Mouse (Mus musculus): ENCODE results near the gene Fkbp15. TPM values are rescaled to one million over a fixed set of nuclear protein-coding genes. Genes with fewer than 3 reads are reported as not detected.

Fkbp15 gene
- total RNA-seq, 2 experiments from 2014 or later: 33.9 to 37.6 TPM

- ATAC-seq (replicated peaks; ENCODE audit: low FRiP score, low TSS enrichment, poor library complexity, severe bottlenecking): no peak
These were observed 103.4 kb downstream of the Fkbp15 start for GRCm38 (mm10) chr4:62256931-62257330.

DNA sequence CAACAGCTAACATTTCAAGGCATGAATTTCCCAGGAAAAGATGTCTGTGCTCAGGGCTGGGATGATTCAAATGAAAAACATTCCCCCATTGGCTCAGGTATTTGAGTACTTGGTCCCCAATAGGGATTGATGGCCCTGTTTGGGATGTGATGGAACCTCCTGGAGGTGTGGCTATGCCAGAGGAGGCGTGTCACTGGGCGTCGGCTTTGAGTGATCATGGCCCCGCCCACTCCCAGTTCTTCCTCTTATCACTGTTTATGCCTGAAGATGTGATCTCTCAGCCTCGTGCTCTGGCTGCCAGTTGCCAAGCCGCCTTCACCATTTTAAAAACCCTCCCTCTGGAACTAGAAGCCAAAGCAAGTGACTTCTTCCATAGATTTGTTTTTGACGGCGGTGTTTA, 105.8 kb downstream of the Fkbp15 start:
- no peak for ATAC-seq (replicated peaks; ENCODE audit: low FRiP score, low TSS enrichment, poor library complexity, severe bottlenecking)

DNA sequence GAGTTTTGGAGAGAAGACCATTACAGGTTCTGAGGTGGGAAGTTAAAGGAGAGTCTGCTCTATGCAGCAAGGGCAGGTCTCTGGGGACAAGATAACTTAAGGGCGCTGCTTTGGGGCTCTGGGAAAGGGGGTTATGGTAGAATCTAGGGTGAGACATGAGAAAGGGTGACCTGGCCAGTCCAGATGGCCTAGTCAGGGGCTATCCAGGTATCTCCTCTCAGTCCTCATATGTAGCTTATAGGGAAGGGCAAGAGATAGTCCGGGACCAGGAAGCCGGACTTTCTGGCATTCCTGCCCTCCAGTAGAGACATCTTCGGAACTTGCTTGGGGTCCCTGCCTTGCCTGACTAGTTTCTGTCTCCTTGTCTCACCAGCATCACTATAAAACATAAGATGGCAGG, 108.6 kb downstream of the Fkbp15 start:
- no peak for ATAC-seq (replicated peaks; ENCODE audit: low FRiP score, low TSS enrichment, poor library complexity, severe bottlenecking)

- ATAC-seq (replicated peaks; ENCODE audit: low FRiP score, low TSS enrichment, poor library complexity, severe bottlenecking): 0 out of 2 replicates have a peak, but pooled peaks have one; percentile 65
These were observed 109.3 kb downstream of the Fkbp15 start for GRCm38 (mm10) chr4:62250896-62251544.

Other genes with a start within 250 kb of the Fkbp15 start
- gene Mup21, start 209.7 kb downstream of the Fkbp15 start, total RNA-seq (2014; fragmentation: Nextera tagmentation): not detected in 2 replicates
- gene Mup21, start 209.7 kb downstream of the Fkbp15 start, total RNA-seq (2017): not detected in 2 replicates
- gene Zfp37, start 129.5 kb downstream of the Fkbp15 start, total RNA-seq (2014; fragmentation: Nextera tagmentation): not detected in 2 replicates
- not detected in 2 replicates for gene Zfp37, start 129.5 kb downstream of the Fkbp15 start, total RNA-seq (2017)
- 1.2 TPM in 1 of 2 replicates, not detected in the other for gene Slc31a2, start 98.0 kb downstream of the Fkbp15 start, total RNA-seq (2014; fragmentation: Nextera tagmentation)
- 0.84 and 1.8 TPM in 2 replicates for gene Slc31a2, start 98.0 kb downstream of the Fkbp15 start, total RNA-seq (2017)
- 19.4 and 22.7 TPM in 2 replicates for gene Slc31a1, start 179 bp upstream of the Fkbp15 start, total RNA-seq (2014; fragmentation: Nextera tagmentation)
- 19.7 and 21.2 TPM in 2 replicates for gene Slc31a1, start 179 bp upstream of the Fkbp15 start, total RNA-seq (2017)
- 115 and 170 TPM in 2 replicates for gene Cdc26, start 48.1 kb upstream of the Fkbp15 start, total RNA-seq (2014; fragmentation: Nextera tagmentation)
- gene Cdc26, start 48.1 kb upstream of the Fkbp15 start, total RNA-seq (2017): 121 and 186 TPM in 2 replicates
- 18.3 and 29.0 TPM in 2 replicates for gene Prpf4, start 48.2 kb upstream of the Fkbp15 start, total RNA-seq (2014; fragmentation: Nextera tagmentation)
- gene Prpf4, start 48.2 kb upstream of the Fkbp15 start, total RNA-seq (2017): 22.0 and 25.4 TPM in 2 replicates
- not detected in 2 replicates for gene Rnf183, start 74.7 kb upstream of the Fkbp15 start, total RNA-seq (2014; fragmentation: Nextera tagmentation)
- gene Rnf183, start 74.7 kb upstream of the Fkbp15 start, total RNA-seq (2017): not detected in 2 replicates
- 2.6 and 6.4 TPM in 2 replicates for gene Wdr31, start 110.3 kb upstream of the Fkbp15 start, total RNA-seq (2014; fragmentation: Nextera tagmentation)
- gene Wdr31, start 110.3 kb upstream of the Fkbp15 start, total RNA-seq (2017): 4.3 and 5.5 TPM in 2 replicates
- not detected in 2 replicates for gene Bspry, start 119.5 kb upstream of the Fkbp15 start, total RNA-seq (2014; fragmentation: Nextera tagmentation)
- gene Bspry, start 119.5 kb upstream of the Fkbp15 start, total RNA-seq (2017): 0.09 and 1.0 TPM in 2 replicates
- 2.0 and 4.8 TPM in 2 replicates for gene Hdhd3, start 142.9 kb upstream of the Fkbp15 start, total RNA-seq (2014; fragmentation: Nextera tagmentation)
- gene Hdhd3, start 142.9 kb upstream of the Fkbp15 start, total RNA-seq (2017): 2.8 and 3.9 TPM in 2 replicates
- 310 and 320 TPM in 2 replicates for gene Alad, start 159.4 kb upstream of the Fkbp15 start, total RNA-seq (2014; fragmentation: Nextera tagmentation)
- 64.9 and 137 TPM in 2 replicates for gene Alad, start 159.4 kb upstream of the Fkbp15 start, total RNA-seq (2017)
- gene Pole3, start 164.5 kb upstream of the Fkbp15 start, total RNA-seq (2014; fragmentation: Nextera tagmentation): 84.0 and 122 TPM in 2 replicates
- 135 and 144 TPM in 2 replicates for gene Pole3, start 164.5 kb upstream of the Fkbp15 start, total RNA-seq (2017)
- not detected in 2 replicates for gene 4933430I17Rik, start 164.8 kb upstream of the Fkbp15 start, total RNA-seq (2014; fragmentation: Nextera tagmentation)
- not detected in 2 replicates for gene 4933430I17Rik, start 164.8 kb upstream of the Fkbp15 start, total RNA-seq (2017)
- gene Rgs3, start 199.3 kb upstream of the Fkbp15 start, total RNA-seq (2014; fragmentation: Nextera tagmentation): 0.68 and 11.0 TPM in 2 replicates
- 2.9 and 5.0 TPM in 2 replicates for gene Rgs3, start 199.3 kb upstream of the Fkbp15 start, total RNA-seq (2017)

All from megakaryocyte-erythroid progenitor cell, adult 5-6 weeks (primary cell).